Mouse (Mus musculus) cerebellum, adult 18-20 months (tissue): Measurements from ENCODE around the gene Pnpla5.
A peak's percentile ranks its signal among the peaks of the same experiment; 100 is the strongest.
"Not testable (repeated sequence)": the region's sequence is repeated elsewhere in the genome, so short reads cannot be mapped to it uniquely, and the experiment has no call there.

ENCODE experiments used
- DNase-seq, 2 experiments: peaks; one replicate each; pipeline ENCODE4 v3.0.0; 2021

The Pnpla5 gene

GRCm38 (mm10) chr15:84115727-84116126 is 7.2 kb downstream of the Pnpla5 start:
- peak in 1 of 2 experiments; percentile 27 for DNase-seq

- DNase-seq = no peak
Measured at GRCm38 (mm10) chr15:84113873-84114272, 9.1 kb downstream of the Pnpla5 start.

- DNase-seq = no peak
Measured at GRCm38 (mm10) chr15:84108899-84109298, 14.1 kb downstream of the Pnpla5 start.

GRCm38 (mm10) chr15:84105924-84106500 is 17.0 kb downstream of the Pnpla5 start:
- DNase-seq = peak in 1 of 2 experiments; percentile 31

- DNase-seq = peak; percentile 72 to 90
Measured at GRCm38 (mm10) chr15:84105105-84105923, 17.7 kb downstream of the Pnpla5 start, which contains the start of gene Sult4a1. TSS of gene Sult4a1 (minus strand) at chr15:84105754.

GRCm38 (mm10) chr15:84104626-84105025 is 18.3 kb downstream of the Pnpla5 start:
- peak; percentile 34 to 55 for DNase-seq

GRCm38 (mm10) chr15:84097536-84097935 is 25.4 kb downstream of the Pnpla5 start:
- DNase-seq = not testable (repeated sequence)

DNA sequence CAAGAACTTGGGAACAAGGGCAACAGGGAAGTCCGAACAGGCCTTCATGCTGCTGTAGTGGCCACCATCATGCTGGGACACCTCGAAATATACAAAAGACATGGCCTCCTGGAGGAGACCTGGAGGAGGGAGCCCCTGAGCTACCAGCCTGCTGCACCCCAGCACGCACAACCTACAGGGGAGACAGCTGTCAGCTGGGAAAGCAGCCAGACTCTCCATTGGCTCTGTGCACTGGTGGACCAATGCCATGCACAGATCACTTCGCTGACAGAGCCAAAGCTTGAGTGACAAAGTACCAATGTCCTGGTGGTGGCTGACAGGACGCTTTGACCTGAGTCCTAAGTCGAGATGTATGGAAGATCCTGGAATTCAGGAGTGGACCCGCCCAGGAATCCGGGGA is 26.9 kb downstream of the Pnpla5 start:
- peak; percentile 77 to 78 for DNase-seq

DNA sequence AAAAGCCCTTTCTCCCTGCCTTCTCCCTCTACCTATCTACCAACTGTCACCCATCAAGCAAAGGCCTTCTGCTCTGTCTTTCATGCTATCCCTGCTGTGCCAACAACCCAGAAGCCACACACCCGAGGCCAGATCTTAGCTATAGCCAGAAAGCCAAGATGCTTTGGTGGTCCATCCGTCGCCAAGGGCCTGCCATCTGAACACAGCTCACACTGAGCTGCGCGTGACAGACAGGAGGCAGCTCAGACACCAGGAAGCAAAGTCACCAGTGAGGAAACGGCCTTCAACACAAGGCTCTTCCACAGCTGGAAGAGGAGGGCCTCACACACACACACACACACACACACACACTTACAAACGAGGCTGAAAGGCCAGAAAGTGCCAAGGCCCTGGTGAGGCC is 28.1 kb downstream of the Pnpla5 start:
- no peak for DNase-seq

DNA sequence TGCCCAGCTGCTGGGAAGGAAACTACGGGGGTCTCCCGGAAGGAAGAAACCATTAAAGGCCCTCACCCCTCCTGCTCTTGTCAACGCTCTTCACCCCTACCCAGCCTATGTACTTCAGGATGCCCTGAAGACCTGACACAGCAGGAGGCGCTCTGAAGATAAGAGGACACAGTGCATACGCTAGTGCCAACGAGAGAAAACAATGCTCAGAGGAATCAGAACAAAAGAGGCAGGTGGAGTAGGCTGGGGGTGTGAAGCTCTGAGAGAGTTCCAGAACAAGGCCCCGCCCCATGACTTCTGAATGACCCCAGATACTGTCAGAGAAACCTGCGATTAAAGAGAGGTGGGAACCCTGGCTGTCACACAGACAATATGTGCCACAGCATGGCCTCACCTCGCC is 36.2 kb downstream of the Pnpla5 start:
- DNase-seq = no peak

GRCm38 (mm10) chr15:84086364-84086763 is 36.6 kb downstream of the Pnpla5 start:
- DNase-seq = no peak

DNA sequence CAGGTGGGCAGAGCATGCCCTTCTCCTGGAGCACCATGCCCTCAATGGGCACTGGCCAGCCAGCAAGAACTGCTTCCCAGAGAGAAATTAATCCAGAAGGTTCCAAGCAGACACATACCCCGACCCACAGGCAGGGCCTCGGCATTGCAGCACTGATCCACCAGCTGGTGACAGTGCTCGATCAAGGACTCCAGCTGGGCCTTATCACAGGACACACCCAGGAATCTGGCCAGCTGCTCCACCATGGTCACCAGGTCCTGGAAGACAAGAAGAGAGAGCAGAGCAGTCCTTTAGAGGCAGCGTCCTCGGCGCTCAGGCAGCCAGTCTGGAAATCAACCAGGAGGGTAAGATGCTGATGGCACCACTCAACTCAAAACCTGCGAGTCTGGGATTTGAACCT is 42.9 kb downstream of the Pnpla5 start:
- DNase-seq = no peak

DNA sequence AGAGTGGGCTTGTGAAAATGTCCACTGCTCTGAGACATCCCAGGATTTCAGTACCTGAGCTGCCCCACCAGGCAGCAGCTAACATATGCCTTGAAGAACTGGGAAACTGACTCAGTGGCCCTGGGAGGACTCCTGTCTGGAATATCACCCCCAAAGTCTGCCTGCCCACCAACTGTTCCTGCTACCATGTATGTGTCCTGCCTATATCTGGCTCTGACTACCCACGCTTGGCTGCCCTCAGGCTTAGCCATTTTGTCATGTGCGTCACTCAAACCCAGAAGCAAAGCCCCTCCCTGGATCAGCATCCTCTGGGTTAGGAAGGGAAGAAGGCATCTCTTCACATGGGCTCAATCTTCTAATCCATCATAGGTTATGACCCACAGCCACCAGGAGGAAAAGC is 43.5 kb downstream of the Pnpla5 start:
- DNase-seq = no peak

GRCm38 (mm10) chr15:84078667-84079066 is 44.3 kb downstream of the Pnpla5 start:
- DNase-seq = no peak

DNA sequence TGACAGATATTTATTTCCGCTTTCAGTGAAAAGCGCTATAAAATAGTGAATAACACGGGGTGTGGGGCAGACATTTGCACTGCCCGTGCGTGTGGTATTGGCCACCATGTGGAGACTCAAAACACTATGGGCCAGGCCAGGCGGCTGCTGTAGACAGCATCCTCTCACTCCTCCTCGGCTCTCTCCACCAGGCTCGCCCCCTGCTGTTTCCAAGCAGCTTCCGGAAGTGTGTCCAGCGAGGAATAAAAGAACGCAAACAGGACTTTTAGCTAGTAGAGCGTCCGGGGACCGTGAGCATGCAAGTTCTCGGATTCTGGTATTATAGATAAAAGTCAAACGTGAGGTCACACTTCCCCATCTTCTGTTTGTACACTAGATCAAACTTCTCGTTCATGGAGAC is 45.8 kb downstream of the Pnpla5 start:
- DNase-seq = no peak

- DNase-seq = peak; percentile 51 to 57
Measured at GRCm38 (mm10) chr15:84074705-84075185, 48.2 kb downstream of the Pnpla5 start.

GRCm38 (mm10) chr15:84073911-84074704 is 48.9 kb downstream of the Pnpla5 start:
- peak; percentile 74 to 86 for DNase-seq

GRCm38 (mm10) chr15:84073058-84073457 is 49.9 kb downstream of the Pnpla5 start:
- no peak for DNase-seq

DNA sequence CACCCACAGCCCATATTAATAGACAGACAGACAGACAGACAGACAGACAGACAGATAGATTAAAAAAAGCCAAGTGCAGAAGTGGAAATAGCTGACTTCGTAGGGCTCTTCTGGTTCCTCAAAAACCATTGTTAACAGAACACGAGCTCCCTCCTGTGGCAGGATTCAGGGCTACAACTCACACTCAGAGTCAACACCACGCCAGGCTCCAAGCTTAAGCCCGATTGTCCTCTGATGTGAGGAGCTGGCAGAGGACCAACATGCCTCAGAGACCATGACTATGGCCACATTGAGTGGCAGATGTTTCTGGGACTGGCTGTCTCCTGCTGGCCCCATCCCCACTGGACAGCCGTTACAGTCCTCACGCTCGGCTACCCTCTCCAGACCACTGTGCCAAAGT is 50.7 kb downstream of the Pnpla5 start:
- DNase-seq = peak; percentile 67 to 76

- no peak for DNase-seq
Measured at GRCm38 (mm10) chr15:84070116-84070676, 52.8 kb downstream of the Pnpla5 start.

GRCm38 (mm10) chr15:84069455-84070050 is 53.4 kb downstream of the Pnpla5 start:
- no peak for DNase-seq

- no peak for DNase-seq
Measured at GRCm38 (mm10) chr15:84065701-84066100, 57.3 kb downstream of the Pnpla5 start.

- no peak for DNase-seq
Measured at GRCm38 (mm10) chr15:84065140-84065539, 57.8 kb downstream of the Pnpla5 start, which contains the start of gene Efcab6. TSS of gene Efcab6 (minus strand) at chr15:84065379.
